Mouse (Mus musculus): ENCODE measurements around the gene Crispld2.

DNA sequence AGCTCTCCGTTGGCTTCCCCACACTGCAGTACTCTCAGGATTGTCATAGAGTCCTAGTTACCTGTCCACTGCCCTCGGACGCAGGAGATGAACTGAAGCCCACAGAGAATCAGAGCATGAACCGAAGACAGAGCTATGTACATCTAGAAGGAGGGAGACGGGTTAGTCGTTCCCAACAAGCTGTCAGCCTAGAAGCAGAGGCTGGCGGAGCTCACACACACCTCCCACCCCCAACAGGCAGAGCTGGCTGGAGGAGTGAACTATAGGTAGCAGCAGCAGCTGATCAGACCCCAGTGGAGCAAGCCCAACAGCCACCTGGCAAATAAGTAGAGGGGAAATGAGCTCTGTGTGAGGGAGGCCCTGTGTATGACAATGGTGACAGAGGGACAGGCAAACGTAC is 92.5 kb downstream of the Crispld2 start:
- no peak for TF ChIP-seq POLR2A (IDR thresholded peaks at IDR 0.05; ENCODE audit: extremely low read depth, insufficient read depth, low read length)
- no peak for TF ChIP-seq CTCF (IDR thresholded peaks at IDR 0.05; ENCODE audit: extremely low read depth, insufficient read depth, low read length)

Data from cortical plate, adult 2 months (tissue).